Mouse (Mus musculus) limb, embryonic 14.5 days (tissue): Measurements from ENCODE around the gene Spic. TPM values are rescaled to one million over a fixed set of nuclear protein-coding genes. Genes with fewer than 3 reads are reported as not detected.
"Not testable (repeated sequence)": the region's sequence is repeated elsewhere in the genome, so short reads cannot be mapped to it uniquely, and the experiment has no call there.

Experiments used
- ATAC-seq: fragments of 200-750 bp; cut with Nextera tagmentation; 2 replicates; pipeline ENCODE4 v1.8.0; 2017; ENCODE audit warnings: low read depth, moderate number of reproducible peaks, moderate TSS enrichment; ENCODE audit not compliant: low FRiP score
- DNase-seq: peaks from one replicate; pipeline ENCODE4 v3.0.0-alpha.2; 2015; ENCODE audit warnings: low spot score
- H3K27ac ChIP-seq: fragments of 300-500 bp; sonication (generic); replicated peaks from 2 replicates; pipeline ENCODE4 v1.5.1; 2014; ENCODE audit warnings: low read depth, mild to moderate bottlenecking, low read length, moderate library complexity, mixed read lengths
- H3K27me3 ChIP-seq: fragments of 300-500 bp; sonication (generic); 2 replicates; pipeline ENCODE4 v1.6.1; 2014; ENCODE audit warnings: low read length, mixed read lengths; ENCODE audit not compliant: control insufficient read depth, insufficient read depth
- H3K36me3 ChIP-seq: fragments of 300-500 bp; sonication (generic); 2 replicates; pipeline ENCODE4 v1.6.1; 2014; ENCODE audit warnings: mild to moderate bottlenecking, low read length, moderate library complexity, mixed read lengths; ENCODE audit not compliant: control insufficient read depth, insufficient read depth
- H3K4me1 ChIP-seq: fragments of 300-500 bp; sonication (generic); 2 replicates; pipeline ENCODE4 v1.6.1; 2014; ENCODE audit warnings: antibody characterized with exemption, low read length, mixed read lengths; ENCODE audit not compliant: control insufficient read depth, insufficient read depth
- H3K4me2 ChIP-seq: fragments of 300-500 bp; sonication (generic); replicated peaks from 2 replicates; pipeline ENCODE4 v1.6.1; 2014; ENCODE audit warnings: low read depth, mild to moderate bottlenecking, low read length, moderate library complexity; ENCODE audit not compliant: severe bottlenecking
- H3K4me3 ChIP-seq: fragments of 300-500 bp; sonication (generic); replicated peaks from 2 replicates; pipeline ENCODE4 v1.5.1; 2014; ENCODE audit warnings: low read length
- H3K9ac ChIP-seq: fragments of 300-500 bp; sonication (generic); 2 replicates; pipeline ENCODE4 v1.6.1; 2014; ENCODE audit warnings: mild to moderate bottlenecking, low read depth, low read length, moderate library complexity; ENCODE audit not compliant: severe bottlenecking
- H3K9me3 ChIP-seq: fragments of 300-500 bp; sonication (generic); 2 replicates; pipeline ENCODE4 v1.6.1; 2016; ENCODE audit warnings: low read length; ENCODE audit not compliant: control insufficient read depth
- POLR2A ChIP-seq: fragments of 200-500 bp; IDR thresholded peaks from 2 replicates; pipeline ENCODE4 v1.8.0; 2012; ENCODE audit warnings: inconsistent platforms, mild to moderate bottlenecking, moderate library complexity, borderline replicate concordance; ENCODE audit not compliant: insufficient read depth, insufficient read length; ENCODE audit errors: extremely low read depth
- WGBS: fragments of 180-500 bp; shearing (Covaris S2); extraction: QIAGEN DNeasy Blood & Tissue Kit; methylation state at CpG from one replicate; pipeline ENCODE4 v1.1.7; 2014; 5-methylcytosine and 5-hydroxymethylcytosine counted together
- polyA plus RNA-seq, 2 experiments: library from polyadenylated mRNA; depleted of rRNA in 1 of 2; stranded (reverse) in 1 of 2; unstranded in 1 of 2; fragments of >200 nt; fragmentation: Nextera tagmentation in 1 of 2; extraction: Ambion mirVana in 1 of 2; gene quantifications; 2 replicates each; pipeline versions ENCODE4 v1.2.1 to v1.2.3; 2012 to 2014

Spic gene
- polyA plus RNA-seq, 2 experiments = 0.11 TPM

DNA sequence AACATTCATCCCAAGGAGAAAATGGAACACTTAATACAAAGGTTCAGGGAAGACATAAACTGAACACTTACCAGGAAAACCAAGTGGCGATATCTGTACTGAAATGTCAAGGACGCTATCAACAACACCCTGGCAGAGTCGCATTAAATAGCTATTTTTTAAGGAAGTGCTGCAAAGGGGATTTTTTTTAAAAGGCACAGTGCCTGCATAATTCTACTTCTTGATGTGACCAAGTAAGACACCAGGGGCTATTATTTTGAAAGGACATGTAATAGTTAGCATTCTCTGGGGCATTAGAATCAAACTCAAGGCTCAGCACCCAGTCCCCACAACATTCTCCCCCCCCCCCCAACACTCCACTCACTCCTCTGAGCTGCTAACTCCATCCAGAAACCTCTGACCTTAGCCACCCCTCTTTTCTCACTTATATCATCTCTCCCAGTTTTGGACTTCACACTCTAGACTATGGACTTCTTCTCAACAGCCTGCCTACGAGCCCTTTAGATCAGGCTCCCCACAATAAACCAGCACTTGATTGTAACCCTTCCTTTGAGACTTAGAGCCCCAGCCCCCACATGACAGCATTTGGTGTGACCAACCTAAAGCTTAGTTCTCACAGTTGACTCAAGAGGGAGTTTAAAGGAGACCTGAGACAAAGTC, 1.8 kb downstream of the Spic start:
- DNase-seq = no peak
- no peaks in the 10 kb centered on the region for H3K4me1 ChIP-seq
- no peak overlapping the region for H3K4me3 ChIP-seq
- H3K9me3 ChIP-seq = no peaks in the 10 kb centered on the region
- 81% methylated on average over 4 of the region's 4 CpGs for WGBS
- H3K27ac ChIP-seq = no peak overlapping the region
- no peak overlapping the region for H3K9ac ChIP-seq
- TF ChIP-seq POLR2A = no peak
- H3K36me3 ChIP-seq = no peaks in the 10 kb centered on the region
- ATAC-seq = no peak
- H3K4me2 ChIP-seq = no peak overlapping the region
- H3K27me3 ChIP-seq = no peaks in the 10 kb centered on the region

GRCm38 (mm10) chr10:88672825-88673224, 12.0 kb downstream of the Spic start:
- Histone ChIP-seq H3K36me3 (no peaks in the 10 kb centered on the region), H3K4me1 (no peaks in the 10 kb centered on the region), H3K9me3 (no peaks in the 10 kb centered on the region), H3K4me3 (no peak overlapping the region), H3K27ac (no peak overlapping the region), H3K4me2 (no peak overlapping the region), H3K9ac (no peak overlapping the region), H3K27me3 (no peaks in the 10 kb centered on the region)
- 93% methylated on average over 7 of the region's 7 CpGs for WGBS
- DNase-seq = no peak
- TF ChIP-seq POLR2A = no peak
- ATAC-seq = no peak

DNA sequence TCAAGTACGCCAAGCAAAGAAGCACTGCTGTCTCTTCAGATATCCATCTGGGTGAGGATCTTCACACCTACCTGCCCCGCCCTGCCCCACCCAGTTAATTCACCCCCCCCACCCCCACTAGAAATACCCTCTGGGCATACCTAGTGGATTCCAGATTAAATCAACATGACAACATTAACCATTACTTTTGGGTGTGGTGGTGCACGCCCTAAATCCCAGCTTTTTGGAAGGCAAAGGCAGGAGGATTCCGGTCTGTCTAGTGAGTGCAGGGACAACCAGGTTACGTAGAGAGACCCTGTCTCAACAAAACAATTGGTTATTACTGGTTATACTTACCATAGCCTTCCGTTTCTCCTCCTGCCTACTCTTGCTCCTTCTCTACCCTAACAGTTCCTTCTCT, 12.7 kb downstream of the Spic start:
- no peak for ATAC-seq

GRCm38 (mm10) chr10:88669719-88670118, 15.1 kb downstream of the Spic start:
- Histone ChIP-seq H3K27me3 (no peaks in the 10 kb centered on the region), H3K4me2 (no peak overlapping the region), H3K36me3 (no peaks in the 10 kb centered on the region), H3K9me3 (no peaks in the 10 kb centered on the region), H3K9ac (no peak overlapping the region), H3K4me3 (no peak overlapping the region), H3K4me1 (no peaks in the 10 kb centered on the region), H3K27ac (no peak overlapping the region)
- no peak for TF ChIP-seq POLR2A
- peak; percentile 36 for DNase-seq
- no peak for ATAC-seq
- WGBS = 50% methylated on average over 1 of the region's 1 CpGs

More for the DNA sequence above, 12.7 kb downstream of the Spic start:
- H3K9me3 ChIP-seq = no peaks in the 10 kb centered on the region
- TF ChIP-seq POLR2A = no peak
- H3K27me3 ChIP-seq = no peaks in the 10 kb centered on the region
- H3K4me2 ChIP-seq = no peak overlapping the region
- no peak for DNase-seq
- no peaks in the 10 kb centered on the region for H3K4me1 ChIP-seq
- no peak overlapping the region for H3K27ac ChIP-seq
- 94% methylated on average over 6 of the region's 6 CpGs for WGBS
- no peaks in the 10 kb centered on the region for H3K36me3 ChIP-seq
- H3K4me3 ChIP-seq = no peak overlapping the region
- H3K9ac ChIP-seq = no peak overlapping the region

- not testable (repeated sequence) for H3K9me3 ChIP-seq, ATAC-seq, H3K4me1 ChIP-seq, H3K4me2 ChIP-seq, H3K9ac ChIP-seq, H3K27ac ChIP-seq, DNase-seq, H3K4me3 ChIP-seq, H3K36me3 ChIP-seq, H3K27me3 ChIP-seq
These were observed 21.0 kb downstream of the Spic start for GRCm38 (mm10) chr10:88663856-88664255.

DNA sequence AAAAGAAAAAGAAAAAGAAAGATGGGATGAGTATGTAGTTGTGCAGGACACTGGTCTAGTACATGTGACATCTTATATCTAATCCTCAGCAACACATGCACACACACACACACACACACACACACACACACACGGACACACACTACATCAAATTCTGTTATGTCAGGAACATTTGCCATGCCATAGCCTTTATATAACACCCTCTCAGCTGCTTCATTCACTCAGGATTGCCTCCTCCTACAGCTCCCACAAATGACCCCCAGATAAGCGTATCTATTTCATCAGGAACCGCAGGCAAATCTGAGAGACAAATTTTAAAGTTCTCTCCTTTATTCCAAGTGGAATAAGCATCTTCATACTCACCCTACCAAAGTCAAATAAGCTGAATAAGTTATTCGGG, 25.9 kb downstream of the Spic start:
- Histone ChIP-seq H3K27ac (no peak overlapping the region), H3K27me3 (no peaks in the 10 kb centered on the region), H3K4me1 (no peaks in the 10 kb centered on the region), H3K9ac (no peak overlapping the region), H3K4me2 (no peak overlapping the region), H3K36me3 (no peaks in the 10 kb centered on the region), H3K4me3 (no peak overlapping the region), H3K9me3 (no peaks in the 10 kb centered on the region)
- WGBS = 90% methylated on average over 4 of the region's 4 CpGs
- TF ChIP-seq POLR2A = no peak
- DNase-seq (no peak), ATAC-seq (peak; percentile 23; the same call in 1 of the 2 replicates)
